ENCODE assay signal across 8 mouse cellular contexts in genomic region chr11:101060126-101060525, GRCm38 (mm10). TPM values are rescaled to one million over a fixed set of nuclear protein-coding genes. Genes with fewer than 3 reads are reported as not detected.
DNase-seq lines count a peak whose midpoint lies in the region; ATAC-seq lines count a peak whose summit lies in the region.

No protein-coding gene starts in this region.

- H3K9me3 ChIP-seq in intestine, embryonic 14.5 days (ENCODE audit: control insufficient read depth, low read length), result no peaks in the 10 kb centered on the region
- H3K9me3 ChIP-seq in liver, embryonic 13.5 days (replicated peaks), result no peaks in the 10 kb centered on the region

- DNase-seq in layer of hippocampus, adult 11-12 months (ENCODE audit: low spot score), result peak; percentile 64
- no peak for DNase-seq in layer of hippocampus, postnatal 25 days (ENCODE audit: extremely low spot score in 1 of 2, low spot score in 1 of 2)
- DNase-seq in adrenal gland, postnatal 25 days, result peak; percentile 71
- peak; percentile 77 for DNase-seq in gastrocnemius, postnatal 25 days
- peak; percentile 66 for DNase-seq in intestine, embryonic 14.5 days (ENCODE audit: low spot score)
- DNase-seq in liver, embryonic 13.5 days, result no peak
- peak; percentile 70 for DNase-seq in right cerebral cortex, postnatal 25 days
- no peak for DNase-seq in natural killer cell, adult 2 months (ENCODE audit: low spot score in 2 of 2)

- H3K36me3 ChIP-seq in intestine, embryonic 14.5 days (ENCODE audit: control insufficient read depth, insufficient read depth, low read length), result peaks cover 5% of the 10 kb centered on the region
- H3K36me3 ChIP-seq in liver, embryonic 13.5 days, result peaks cover 83% of the 10 kb centered on the region

- peak; percentile 36; the same call in 1 of the 2 replicates for ATAC-seq in intestine, embryonic 14.5 days (replicated peaks; ENCODE audit: low FRiP score, low TSS enrichment, low read depth)
- ATAC-seq in liver, embryonic 13.5 days (ENCODE audit: low read depth), result no peak

- H3K4me1 ChIP-seq in intestine, embryonic 14.5 days (replicated peaks; ENCODE audit: control insufficient read depth, insufficient read depth, low read length), result peaks cover 74% of the 10 kb centered on the region
- H3K4me1 ChIP-seq in liver, embryonic 13.5 days (replicated peaks), result peaks cover 88% of the 10 kb centered on the region

- H3K27me3 ChIP-seq in intestine, embryonic 14.5 days (replicated peaks; ENCODE audit: control insufficient read depth, insufficient read depth, low read length), result no peaks in the 10 kb centered on the region
- H3K27me3 ChIP-seq in liver, embryonic 13.5 days, result no peaks in the 10 kb centered on the region

- H3K27ac ChIP-seq in intestine, embryonic 14.5 days (ENCODE audit: low read depth), result peak overlapping the region; percentile 90
- H3K27ac ChIP-seq in liver, embryonic 13.5 days, result peak overlapping the region; percentile 69

- 35% methylated on average over 8 of the region's 8 CpGs for WGBS in intestine, embryonic 14.5 days
- 76% methylated on average over 8 of the region's 8 CpGs for WGBS in liver, embryonic 13.5 days (ENCODE audit: insufficient replicate concordance)

- no peak overlapping the region for H3K9ac ChIP-seq in intestine, embryonic 14.5 days (ENCODE audit: low read length)
- H3K9ac ChIP-seq in liver, embryonic 13.5 days, result no peak overlapping the region; the same call in 1 of the 2 replicates

- no peak overlapping the region for H3K4me2 ChIP-seq in intestine, embryonic 14.5 days (ENCODE audit: low read length)
- no peak overlapping the region for H3K4me2 ChIP-seq in liver, embryonic 13.5 days

- H3K4me3 ChIP-seq in intestine, embryonic 14.5 days (ENCODE audit: low read depth, low read length), result no peak overlapping the region
- H3K4me3 ChIP-seq in liver, embryonic 13.5 days (replicated peaks), result no peak overlapping the region

RNA-seq across cellular contexts. Expression of gene Naglu, which starts 9.7 kb away (rescaled TPM):
- total RNA-seq in layer of hippocampus, postnatal 25 days (2021), result 10 to 100 TPM in 1 of 2 experiments, 1 to 10 TPM in 1; 9.2 to 10.8 TPM
- total RNA-seq in adrenal gland, postnatal 25 days (2021), result 39.3 and 54.1 TPM in 2 replicates
- 1 to 10 TPM; 3.3 to 3.9 TPM for total RNA-seq in gastrocnemius, postnatal 25 days (2021)
- polyA plus RNA-seq in intestine, embryonic 14.5 days (2014; fragmentation: Nextera tagmentation; extraction: Ambion mirVana), result 11.5 and 12.7 TPM in 2 replicates
- polyA plus RNA-seq in liver, embryonic 13.5 days (2015; fragmentation: Nextera tagmentation; extraction: Ambion mirVana), result 6.0 TPM in 2 replicates

RNA-seq across cellular contexts. Expression of gene Hsd17b1, which starts 18.1 kb away (rescaled TPM):
- under 1 TPM; 0.63 to 0.94 TPM for total RNA-seq in layer of hippocampus, postnatal 25 days (2021)
- total RNA-seq in adrenal gland, postnatal 25 days (2021), result 2.6 and 3.3 TPM in 2 replicates
- total RNA-seq in gastrocnemius, postnatal 25 days (2021), result not detected
- not detected in 2 replicates for polyA plus RNA-seq in intestine, embryonic 14.5 days (2014; fragmentation: Nextera tagmentation; extraction: Ambion mirVana)
- 0.14 and 0.24 TPM in 2 replicates for polyA plus RNA-seq in liver, embryonic 13.5 days (2015; fragmentation: Nextera tagmentation; extraction: Ambion mirVana)

RNA-seq across cellular contexts. Expression of gene Coasy, which starts 22.2 kb away (rescaled TPM):
- 10 to 100 TPM; 25.1 to 29.9 TPM for total RNA-seq in layer of hippocampus, postnatal 25 days (2021)
- total RNA-seq in adrenal gland, postnatal 25 days (2021), result 93.5 and 115 TPM in 2 replicates
- total RNA-seq in gastrocnemius, postnatal 25 days (2021), result 10 to 100 TPM in 1 of 2 experiments, 1 to 10 TPM in 1; 7.9 to 10.3 TPM
- polyA plus RNA-seq in intestine, embryonic 14.5 days (2014; fragmentation: Nextera tagmentation; extraction: Ambion mirVana), result 39.7 and 45.5 TPM in 2 replicates
- 23.0 and 23.2 TPM in 2 replicates for polyA plus RNA-seq in liver, embryonic 13.5 days (2015; fragmentation: Nextera tagmentation; extraction: Ambion mirVana)

RNA-seq across cellular contexts. Expression of gene Mlx, which starts 27.0 kb away (rescaled TPM):
- 10 to 100 TPM; 45.1 to 45.6 TPM for total RNA-seq in layer of hippocampus, postnatal 25 days (2021)
- 55.2 and 70.0 TPM in 2 replicates for total RNA-seq in adrenal gland, postnatal 25 days (2021)
- total RNA-seq in gastrocnemius, postnatal 25 days (2021), result 10 to 100 TPM in 1 of 2 experiments, 1 to 10 TPM in 1; 7.5 to 11.0 TPM
- polyA plus RNA-seq in intestine, embryonic 14.5 days (2014; fragmentation: Nextera tagmentation; extraction: Ambion mirVana), result 43.6 and 48.0 TPM in 2 replicates
- polyA plus RNA-seq in liver, embryonic 13.5 days (2015; fragmentation: Nextera tagmentation; extraction: Ambion mirVana), result 32.5 and 34.4 TPM in 2 replicates

RNA-seq across cellular contexts. Expression of gene Psmc3ip, which starts 35.1 kb away (rescaled TPM):
- 1 to 10 TPM; 3.3 to 4.4 TPM for total RNA-seq in layer of hippocampus, postnatal 25 days (2021)
- total RNA-seq in adrenal gland, postnatal 25 days (2021), result 7.1 and 9.4 TPM in 2 replicates
- 1 to 10 TPM; 1.5 to 1.7 TPM for total RNA-seq in gastrocnemius, postnatal 25 days (2021)
- 29.1 and 38.1 TPM in 2 replicates for polyA plus RNA-seq in intestine, embryonic 14.5 days (2014; fragmentation: Nextera tagmentation; extraction: Ambion mirVana)
- 26.4 and 27.1 TPM in 2 replicates for polyA plus RNA-seq in liver, embryonic 13.5 days (2015; fragmentation: Nextera tagmentation; extraction: Ambion mirVana)

Comparison
In these comparisons a context has a peak if more than half of its experiments do, and no peak if none do; other contexts are left out.
1. DNase-seq: peak in layer of hippocampus, adult 11-12 months (single experiment), adrenal gland, postnatal 25 days (single experiment), gastrocnemius, postnatal 25 days (single experiment), intestine, embryonic 14.5 days (single experiment) and right cerebral cortex, postnatal 25 days (single experiment); none in layer of hippocampus, postnatal 25 days (0 of 2), liver, embryonic 13.5 days (single experiment) and natural killer cell, adult 2 months (0 of 2).